Mouse (Mus musculus) stomach, embryonic 15.5 days (tissue): Measurements from ENCODE around the gene Lrp4. TPM values are rescaled to one million over a fixed set of nuclear protein-coding genes. Genes with fewer than 3 reads are reported as not detected.

ENCODE experiments used
- ATAC-seq: fragments of 200-750 bp; cut with Nextera tagmentation; 2 replicates; pipeline ENCODE4 v1.8.0; 2017; ENCODE audit warnings: low read depth, moderate number of reproducible peaks, moderate TSS enrichment; ENCODE audit not compliant: insufficient read depth, low FRiP score
- H3K27ac ChIP-seq: fragments of 300-500 bp; sonication (generic); 2 replicates; pipeline ENCODE4 v1.5.1; 2015; ENCODE audit warnings: mild to moderate bottlenecking, inconsistent platforms
- H3K27me3 ChIP-seq: fragments of 300-500 bp; sonication (generic); replicated peaks from 2 replicates; pipeline ENCODE4 v1.6.1; 2015; ENCODE audit warnings: inconsistent platforms
- H3K36me3 ChIP-seq: fragments of 300-500 bp; sonication (generic); 2 replicates; pipeline ENCODE4 v1.6.1; 2015; ENCODE audit warnings: inconsistent platforms
- H3K4me1 ChIP-seq: fragments of 300-500 bp; sonication (generic); 2 replicates; pipeline ENCODE4 v1.6.1; 2015; ENCODE audit warnings: inconsistent platforms
- H3K4me2 ChIP-seq: fragments of 300-500 bp; sonication (generic); 2 replicates; pipeline ENCODE4 v1.6.1; 2015; ENCODE audit warnings: mild to moderate bottlenecking, inconsistent platforms
- H3K4me3 ChIP-seq: fragments of 300-500 bp; sonication (generic); replicated peaks from 2 replicates; pipeline ENCODE4 v1.5.1; 2015; ENCODE audit warnings: inconsistent platforms
- H3K9ac ChIP-seq: fragments of 300-500 bp; sonication (generic); 2 replicates; pipeline ENCODE4 v1.6.1; 2015; ENCODE audit warnings: inconsistent platforms
- H3K9me3 ChIP-seq: fragments of 300-500 bp; sonication (generic); 2 replicates; pipeline ENCODE4 v1.6.1; 2016; ENCODE audit warnings: inconsistent platforms
- WGBS: fragments of 180-500 bp; shearing (Covaris S2); methylation state at CpG from one replicate; pipeline ENCODE4 v1.1.7; 2015; 5-methylcytosine and 5-hydroxymethylcytosine counted together
- polyA plus RNA-seq: library from polyadenylated mRNA; unstranded; fragments of >200 nt; fragmentation: Nextera tagmentation; extraction: Ambion mirVana; gene quantifications from 2 replicates; pipeline ENCODE4 v1.2.1, GENCODE M21; 2015

Gene Lrp4
- polyA plus RNA-seq, 1 experiment from 2014 or later = 6.3 TPM

DNA sequence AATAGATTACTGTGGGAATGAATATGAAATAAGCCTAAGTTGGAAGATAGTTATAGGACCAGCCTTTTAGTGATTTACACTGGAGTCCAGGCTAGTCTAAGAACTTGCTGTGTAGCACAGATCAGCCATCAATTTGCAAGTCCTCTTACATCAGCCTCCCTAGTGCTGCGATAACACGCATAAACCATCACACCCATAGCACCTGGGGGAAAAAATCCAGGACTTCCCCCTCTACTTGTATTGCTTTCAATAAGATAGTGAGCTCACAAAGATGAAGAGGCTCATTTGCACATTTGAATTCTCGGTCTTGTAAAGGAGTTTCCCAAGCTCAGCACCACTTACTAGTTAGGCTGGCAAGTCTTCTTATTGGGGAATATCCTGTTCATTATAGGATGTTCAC, 2.9 kb upstream of the Lrp4 start:
- Histone ChIP-seq H3K27ac (no peak overlapping the region), H3K4me2 (no peak overlapping the region), H3K9me3 (no peaks in the 10 kb centered on the region), H3K27me3 (no peaks in the 10 kb centered on the region), H3K36me3 (no peaks in the 10 kb centered on the region), H3K4me1 (peaks cover 7% of the 10 kb centered on the region; the same call in 1 of the 2 replicates), H3K4me3 (no peak overlapping the region), H3K9ac (no peak overlapping the region)
- ATAC-seq = no peak
- 89% methylated on average over 3 of the region's 3 CpGs for WGBS

DNA sequence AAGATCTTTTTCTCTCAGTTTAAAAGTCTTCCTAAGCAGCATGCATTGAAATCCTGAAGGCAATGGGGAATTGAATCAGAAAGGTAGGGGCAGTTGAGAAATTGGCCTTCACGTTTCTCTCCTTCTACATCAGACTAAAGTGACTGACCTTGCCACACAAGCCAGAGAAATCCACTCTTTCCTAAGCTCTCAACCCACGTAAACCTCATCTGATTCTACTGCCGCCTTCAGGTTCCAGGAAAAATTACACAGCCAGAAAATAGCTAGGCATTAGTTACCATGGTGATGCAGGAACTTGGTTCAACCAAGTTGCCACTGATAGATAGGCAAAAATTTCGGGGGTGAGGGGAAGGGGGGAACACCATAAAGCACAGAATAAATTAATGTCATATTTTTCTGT, 1.5 kb upstream of the Lrp4 start:
- Histone ChIP-seq H3K9me3 (no peaks in the 10 kb centered on the region), H3K9ac (no peak overlapping the region), H3K4me1 (peaks cover 11% of the 10 kb centered on the region; the same call in 1 of the 2 replicates), H3K4me3 (no peak overlapping the region), H3K27me3 (no peaks in the 10 kb centered on the region), H3K4me2 (no peak overlapping the region), H3K36me3 (no peaks in the 10 kb centered on the region), H3K27ac (no peak overlapping the region)
- no peak for ATAC-seq
- 4% methylated on average over 4 of the region's 4 CpGs for WGBS

DNA sequence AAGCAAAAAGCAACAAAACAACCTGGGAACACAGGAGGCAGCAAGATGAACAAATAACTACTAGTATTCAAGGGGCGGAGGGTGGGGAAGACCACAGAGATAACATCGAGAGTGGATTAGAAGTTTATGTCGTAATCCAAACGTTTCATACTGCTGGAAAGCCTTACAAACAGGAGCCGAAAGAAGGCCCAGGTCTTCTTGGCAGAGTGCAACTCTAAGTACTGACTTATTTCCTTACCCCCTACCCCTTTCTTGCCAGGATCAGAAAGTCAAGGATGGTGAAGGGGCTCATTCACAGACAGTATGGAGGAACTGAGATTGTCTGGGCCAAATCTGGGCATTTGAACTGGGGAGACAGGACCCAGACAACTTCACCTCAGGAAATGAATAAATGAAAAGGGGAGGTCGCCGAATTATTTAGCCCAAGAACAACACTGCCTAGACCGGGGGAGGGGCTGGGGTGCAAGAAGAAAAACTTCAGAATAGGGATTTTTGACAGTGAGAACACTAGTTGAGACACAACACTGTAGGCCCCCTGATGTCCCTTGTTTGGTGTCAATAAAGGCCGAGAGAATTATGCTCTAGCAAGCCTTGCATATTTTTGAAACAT, 715 bp upstream of the Lrp4 start:
- 49% methylated on average over 9 of the region's 9 CpGs for whole genome bisulfite sequencing
- no peak for ATAC-seq
- Histone ChIP-seq H3K4me2 (peak overlapping the region; percentile 91), H3K27me3 (no peaks in the 10 kb centered on the region), H3K27ac (peak overlapping the region; percentile 93), H3K4me3 (peak overlapping the region; percentile 78), H3K9ac (no peak overlapping the region; the same call in 1 of the 2 replicates), H3K36me3 (no peaks in the 10 kb centered on the region), H3K4me1 (peaks cover 16% of the 10 kb centered on the region; the same call in 1 of the 2 replicates), H3K9me3 (no peaks in the 10 kb centered on the region)

DNA sequence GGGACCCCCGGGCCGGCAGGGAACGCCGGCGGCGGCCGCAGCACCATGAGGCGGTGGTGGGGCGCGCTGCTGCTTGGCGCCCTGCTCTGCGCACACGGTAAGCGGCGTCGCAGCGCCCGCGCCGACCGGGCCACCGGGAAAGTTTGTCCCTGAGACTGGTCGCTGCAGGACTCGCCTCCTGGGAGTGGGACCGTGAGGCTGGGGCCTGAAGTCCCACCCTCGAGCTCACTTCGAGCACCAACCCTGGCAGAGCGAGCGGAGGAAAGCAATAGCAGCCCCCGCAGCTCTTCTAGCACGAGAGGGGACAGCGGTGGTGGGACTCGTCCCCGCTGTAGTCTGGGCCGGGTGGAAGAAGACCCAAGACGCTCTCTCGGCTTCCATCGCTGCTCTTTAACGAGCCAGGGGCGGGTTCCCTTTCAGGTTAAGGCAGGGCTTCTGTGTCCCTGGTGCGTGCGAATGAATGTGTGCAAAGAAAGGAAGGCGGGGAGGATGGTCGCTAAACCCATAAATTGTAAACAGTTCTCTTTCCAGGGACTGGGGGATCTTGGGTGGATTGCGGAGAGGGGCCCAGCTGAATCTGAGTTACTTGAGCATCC, 443 bp downstream of the Lrp4 start:
- H3K4me2 ChIP-seq = peak overlapping the region; percentile 91
- H3K36me3 ChIP-seq = no peaks in the 10 kb centered on the region
- WGBS = under 1% methylated on average over 45 of the region's 45 CpGs
- ATAC-seq = peak; percentile 51
- peak overlapping the region; percentile 93 for H3K27ac ChIP-seq
- peak overlapping the region; percentile 85 for H3K9ac ChIP-seq
- H3K4me3 ChIP-seq = peak overlapping the region; percentile 78
- H3K27me3 ChIP-seq = no peaks in the 10 kb centered on the region
- no peaks in the 10 kb centered on the region for H3K9me3 ChIP-seq
- peaks cover 27% of the 10 kb centered on the region for H3K4me1 ChIP-seq

DNA sequence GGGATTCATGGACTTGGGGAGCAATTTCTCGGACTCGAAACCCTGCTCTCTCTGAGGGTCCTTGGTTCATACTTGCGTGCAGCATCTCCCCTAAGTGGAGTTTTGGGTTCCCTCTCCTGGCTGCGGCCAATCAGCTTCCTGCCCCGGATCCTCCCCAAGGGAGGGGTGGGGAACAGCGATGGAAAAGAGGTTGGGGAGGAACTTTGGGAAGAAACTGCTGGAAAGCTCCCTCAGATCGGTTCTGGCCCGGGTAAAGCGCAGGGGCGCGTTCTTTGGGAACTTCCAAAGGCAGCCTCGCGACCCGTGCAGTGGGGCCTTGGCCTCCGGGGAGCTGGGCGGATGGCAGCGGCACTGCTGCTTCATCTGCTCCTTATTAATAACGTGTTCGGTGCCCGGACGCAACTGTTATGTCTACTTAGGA, 951 bp downstream of the Lrp4 start:
- Histone ChIP-seq H3K27me3 (no peaks in the 10 kb centered on the region), H3K4me3 (peak overlapping the region; percentile 78), H3K9me3 (no peaks in the 10 kb centered on the region), H3K4me1 (peaks cover 29% of the 10 kb centered on the region), H3K4me2 (peak overlapping the region; percentile 91), H3K27ac (peak overlapping the region; percentile 93), H3K36me3 (no peaks in the 10 kb centered on the region), H3K9ac (peak overlapping the region; percentile 85)
- ATAC-seq = peak; percentile 49; the same call in 1 of the 2 replicates
- WGBS = under 1% methylated on average over 21 of the region's 21 CpGs

DNA sequence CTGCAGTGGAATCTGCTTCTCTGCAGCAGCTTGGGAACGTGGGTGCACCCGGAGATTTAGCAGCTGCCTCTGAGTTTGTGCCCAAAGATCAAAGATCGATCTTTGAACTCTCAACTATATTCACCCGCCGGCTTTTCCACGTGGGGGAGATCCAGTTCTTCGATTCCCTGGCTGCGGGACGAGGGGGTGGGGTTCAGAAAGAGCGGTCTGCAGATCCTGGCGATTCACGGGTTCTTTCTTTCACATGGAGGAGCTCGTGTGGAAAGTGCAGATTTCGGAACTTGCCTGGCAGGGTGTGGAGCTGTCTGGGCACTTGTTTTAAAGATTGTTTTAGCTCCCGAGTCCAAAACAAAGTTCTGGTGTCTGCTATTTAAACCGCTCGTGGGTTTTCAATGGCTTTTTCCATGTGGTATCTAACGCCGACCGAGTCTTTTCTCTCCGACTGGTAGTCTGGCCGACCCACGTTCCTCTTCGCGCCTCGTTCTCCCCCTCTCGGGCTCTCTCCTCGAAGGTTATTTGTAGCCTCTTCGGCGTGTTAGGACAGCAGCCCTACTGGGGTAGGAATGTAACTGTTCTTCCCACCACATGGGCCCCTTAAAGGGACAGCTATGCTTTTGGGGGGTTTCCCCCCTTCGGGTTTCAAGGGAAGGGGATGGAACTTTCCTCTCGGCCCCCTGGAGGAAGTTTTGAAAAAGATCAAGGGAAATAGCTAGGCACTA, 1.5 kb downstream of the Lrp4 start:
- H3K9ac ChIP-seq = peak overlapping the region; percentile 20; the same call in 1 of the 2 replicates
- no peak for ATAC-seq
- H3K27ac ChIP-seq = peak overlapping the region; percentile 93
- no peaks in the 10 kb centered on the region for H3K36me3 ChIP-seq
- peaks cover 29% of the 10 kb centered on the region for H3K4me1 ChIP-seq
- 0% methylated on average over 32 of the region's 32 CpGs for WGBS
- peak overlapping the region; percentile 91 for H3K4me2 ChIP-seq
- peak overlapping the region; percentile 78 for H3K4me3 ChIP-seq
- H3K9me3 ChIP-seq = no peaks in the 10 kb centered on the region
- H3K27me3 ChIP-seq = no peaks in the 10 kb centered on the region

DNA sequence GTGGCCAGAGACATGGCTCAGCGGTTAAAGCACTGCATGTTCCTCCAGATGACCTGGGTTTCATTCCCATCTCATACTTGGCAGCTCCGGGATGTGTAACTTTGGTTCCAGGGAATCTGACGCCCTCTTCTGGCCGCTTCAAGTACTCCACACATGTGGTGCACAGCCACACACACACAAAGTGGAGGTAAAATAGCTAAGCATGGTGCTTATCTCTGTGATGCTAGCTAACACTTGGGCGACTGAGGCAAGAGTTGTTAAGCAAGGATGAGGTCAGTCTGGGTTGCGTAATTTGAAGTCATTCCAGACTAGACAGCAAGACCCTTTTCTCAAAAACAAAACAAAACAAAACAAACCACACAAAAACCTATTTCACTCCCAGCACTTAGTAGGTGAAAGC, 2.8 kb downstream of the Lrp4 start:
- no peak overlapping the region for H3K4me3 ChIP-seq
- H3K27me3 ChIP-seq = no peaks in the 10 kb centered on the region
- WGBS = 87% methylated on average over 6 of the region's 6 CpGs
- H3K9ac ChIP-seq = no peak overlapping the region
- no peak for ATAC-seq
- H3K36me3 ChIP-seq = no peaks in the 10 kb centered on the region
- H3K4me2 ChIP-seq = no peak overlapping the region; the same call in 1 of the 2 replicates
- H3K9me3 ChIP-seq = no peaks in the 10 kb centered on the region
- no peak overlapping the region for H3K27ac ChIP-seq
- peaks cover 29% of the 10 kb centered on the region for H3K4me1 ChIP-seq

DNA sequence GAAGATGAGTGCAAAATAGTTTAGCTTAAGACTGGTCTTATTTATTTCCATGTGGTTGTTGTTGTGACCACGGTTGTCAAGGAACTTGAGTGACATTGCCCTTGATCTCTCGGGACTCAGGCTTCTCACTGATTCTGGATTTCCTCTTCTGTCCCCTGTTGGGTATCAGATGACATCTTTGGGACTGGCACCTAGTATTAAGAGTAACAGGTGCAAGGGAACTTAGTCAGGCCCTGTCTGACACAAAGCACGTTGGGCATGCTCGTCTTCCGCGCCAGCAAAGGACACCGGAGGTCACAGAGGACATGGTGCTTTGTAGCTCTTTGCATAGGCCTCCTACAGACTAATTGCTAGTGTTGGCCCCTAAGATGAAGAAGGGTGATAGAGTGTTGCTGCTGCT, 3.5 kb downstream of the Lrp4 start:
- H3K4me3 ChIP-seq = no peak overlapping the region
- no peaks in the 10 kb centered on the region for H3K36me3 ChIP-seq
- no peak for ATAC-seq
- no peak overlapping the region for H3K27ac ChIP-seq
- 77% methylated on average over 7 of the region's 7 CpGs for WGBS
- H3K4me1 ChIP-seq = peaks cover 29% of the 10 kb centered on the region
- no peaks in the 10 kb centered on the region for H3K27me3 ChIP-seq
- H3K4me2 ChIP-seq = no peak overlapping the region
- no peak overlapping the region for H3K9ac ChIP-seq
- H3K9me3 ChIP-seq = no peaks in the 10 kb centered on the region

DNA sequence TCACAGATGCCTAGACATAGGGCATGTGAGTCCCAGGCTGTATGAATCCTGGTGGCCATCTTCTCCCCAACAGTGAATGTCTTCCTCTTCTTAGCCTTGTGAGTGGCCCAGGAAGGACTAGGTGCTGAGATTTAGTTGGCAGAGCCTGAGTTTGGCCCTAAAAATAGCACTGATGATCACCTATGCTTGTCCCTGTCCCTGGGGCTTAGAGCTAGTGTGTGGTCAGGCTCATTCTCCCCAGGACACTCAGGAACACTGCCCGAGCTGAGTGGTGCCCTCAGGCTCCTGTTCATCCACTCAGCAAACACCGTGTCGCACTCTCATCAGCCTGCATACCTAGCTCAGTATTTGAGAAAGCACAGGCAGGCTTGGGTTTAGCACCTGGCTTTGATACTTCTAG, 4.0 kb downstream of the Lrp4 start:
- no peak overlapping the region for H3K9ac ChIP-seq
- no peaks in the 10 kb centered on the region for H3K36me3 ChIP-seq
- no peak overlapping the region for H3K4me3 ChIP-seq
- WGBS = 51% methylated on average over 3 of the region's 3 CpGs
- H3K27ac ChIP-seq = no peak overlapping the region
- no peaks in the 10 kb centered on the region for H3K9me3 ChIP-seq
- no peak for ATAC-seq
- H3K4me2 ChIP-seq = no peak overlapping the region
- peaks cover 29% of the 10 kb centered on the region for H3K4me1 ChIP-seq
- no peaks in the 10 kb centered on the region for H3K27me3 ChIP-seq

DNA sequence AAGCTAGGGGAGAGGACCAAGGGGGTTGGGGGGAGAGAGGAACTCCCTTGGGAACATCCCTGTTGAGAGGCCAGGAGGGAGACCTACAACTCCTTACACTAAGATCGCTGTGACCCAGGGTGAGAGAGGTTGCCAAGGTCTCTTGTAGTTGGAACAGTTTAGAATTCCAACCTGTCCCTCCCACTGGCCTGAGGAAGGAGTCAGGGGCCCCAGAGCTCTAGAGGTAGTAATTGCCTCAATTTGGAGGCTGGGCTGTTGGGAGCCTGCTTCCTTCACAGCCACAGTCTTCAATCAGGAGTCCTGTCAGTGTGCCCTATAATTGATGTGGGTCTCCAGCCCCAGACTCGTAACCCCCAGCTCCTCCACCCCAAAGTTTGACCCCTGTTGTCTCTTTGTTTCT, 4.9 kb downstream of the Lrp4 start:
- Histone ChIP-seq H3K4me3 (no peak overlapping the region), H3K9me3 (no peaks in the 10 kb centered on the region), H3K27ac (peak overlapping the region; percentile 42; the same call in 1 of the 2 replicates), H3K36me3 (no peaks in the 10 kb centered on the region), H3K27me3 (no peaks in the 10 kb centered on the region), H3K9ac (no peak overlapping the region), H3K4me1 (peaks cover 21% of the 10 kb centered on the region), H3K4me2 (peak overlapping the region; percentile 26; the same call in 1 of the 2 replicates)
- no peak for ATAC-seq
- WGBS = 18% methylated on average over 2 of the region's 2 CpGs

DNA sequence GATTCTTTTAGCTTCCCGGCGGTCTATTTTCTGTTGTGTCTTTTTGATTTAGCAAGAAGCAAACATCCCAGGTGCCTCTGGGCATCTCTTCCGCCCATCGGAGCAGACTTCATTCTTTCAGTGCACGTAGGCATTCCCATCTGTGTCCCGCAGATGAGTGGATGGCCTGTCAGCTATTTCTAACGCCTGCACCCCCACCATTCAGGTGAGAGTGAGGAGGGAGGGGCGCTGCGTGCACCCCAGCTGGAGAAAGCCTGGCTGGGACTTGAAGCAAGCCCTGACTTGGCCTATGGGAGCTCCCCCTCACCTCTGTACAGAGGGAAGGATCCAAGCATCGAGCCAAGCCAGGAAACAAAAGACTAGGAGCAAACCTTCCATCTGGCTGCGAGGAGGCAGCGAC, 5.4 kb downstream of the Lrp4 start:
- Histone ChIP-seq H3K4me3 (no peak overlapping the region), H3K4me2 (peak overlapping the region; percentile 26), H3K27ac (peak overlapping the region; percentile 42; the same call in 1 of the 2 replicates), H3K36me3 (no peaks in the 10 kb centered on the region), H3K27me3 (no peaks in the 10 kb centered on the region), H3K9ac (no peak overlapping the region), H3K9me3 (no peaks in the 10 kb centered on the region), H3K4me1 (peaks cover 21% of the 10 kb centered on the region)
- ATAC-seq = no peak
- WGBS = 20% methylated on average over 12 of the region's 12 CpGs

DNA sequence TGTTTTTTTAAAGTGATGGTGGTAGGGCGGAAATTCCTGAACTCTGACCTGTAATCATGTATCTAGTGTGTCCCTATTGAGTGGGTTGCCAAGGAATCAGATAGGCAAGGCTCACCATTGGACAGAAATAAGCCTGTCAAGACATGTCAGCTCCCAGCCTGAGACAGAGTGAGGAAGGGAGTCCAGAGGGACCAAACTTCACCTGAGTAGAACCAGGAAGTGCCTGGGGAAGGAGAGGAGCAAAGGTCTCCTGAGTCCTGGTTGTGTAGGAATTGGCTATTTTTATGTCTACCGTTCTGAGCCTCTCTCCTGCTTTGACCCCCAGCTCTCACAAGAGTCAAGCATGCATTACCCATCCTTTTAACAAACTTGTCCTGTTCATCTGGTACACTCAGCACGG, 8.6 kb downstream of the Lrp4 start:
- H3K4me2 ChIP-seq = no peak overlapping the region
- H3K27me3 ChIP-seq = no peaks in the 10 kb centered on the region
- peaks cover 22% of the 10 kb centered on the region for H3K4me1 ChIP-seq
- H3K4me3 ChIP-seq = no peak overlapping the region
- WGBS = 71% methylated on average over 3 of the region's 3 CpGs
- no peak overlapping the region for H3K27ac ChIP-seq
- no peak overlapping the region for H3K9ac ChIP-seq
- no peaks in the 10 kb centered on the region for H3K36me3 ChIP-seq
- ATAC-seq = 0 out of 2 replicates have a peak, but pooled peaks have one; percentile 16
- no peaks in the 10 kb centered on the region for H3K9me3 ChIP-seq
